Mouse (Mus musculus): ENCODE data around the gene Cfd. TPM values are rescaled to one million over a fixed set of nuclear protein-coding genes. Genes with fewer than 3 reads are reported as not detected.

Cfd gene
- polyA plus RNA-seq, 1 experiment = not detected

- H3K27me3 ChIP-seq (ENCODE audit: control insufficient read depth, insufficient read depth, low read length, poor library complexity, severe bottlenecking) = no peaks in the 10 kb centered on the region
- no peaks in the 10 kb centered on the region for H3K9me3 ChIP-seq (replicated peaks; ENCODE audit: control insufficient read depth, insufficient read depth, low read length, poor library complexity, severe bottlenecking)
- no peaks in the 10 kb centered on the region for H3K36me3 ChIP-seq (ENCODE audit: control insufficient read depth, insufficient read depth, low read length, poor library complexity, severe bottlenecking)
- H3K4me1 ChIP-seq (ENCODE audit: control insufficient read depth, insufficient read depth, low read length) = no peaks in the 10 kb centered on the region
- 0 out of 2 replicates have a peak overlapping the region, but pooled peaks have one; percentile 9 for H3K4me3 ChIP-seq (ENCODE audit: low read depth, low read length)
- TF ChIP-seq EP300 (IDR thresholded peaks at IDR 0.05; ENCODE audit: insufficient read depth, low read depth, low read length) = no peak
- no peak for TF ChIP-seq POLR2A (IDR thresholded peaks at IDR 0.05; ENCODE audit: insufficient read depth, low read length)
- TF ChIP-seq CTCF (IDR thresholded peaks at IDR 0.05; ENCODE audit: low read depth, low read length) = no peak
- no peak overlapping the region for H3K27ac ChIP-seq (ENCODE audit: insufficient read depth, low read length)
- H3K9ac ChIP-seq (ENCODE audit: low read depth, poor library complexity, severe bottlenecking) = no peak overlapping the region
Measured at GRCm38 (mm10) chr10:79934794-79935569, 44.3 kb downstream of the Cfd start.

DNA sequence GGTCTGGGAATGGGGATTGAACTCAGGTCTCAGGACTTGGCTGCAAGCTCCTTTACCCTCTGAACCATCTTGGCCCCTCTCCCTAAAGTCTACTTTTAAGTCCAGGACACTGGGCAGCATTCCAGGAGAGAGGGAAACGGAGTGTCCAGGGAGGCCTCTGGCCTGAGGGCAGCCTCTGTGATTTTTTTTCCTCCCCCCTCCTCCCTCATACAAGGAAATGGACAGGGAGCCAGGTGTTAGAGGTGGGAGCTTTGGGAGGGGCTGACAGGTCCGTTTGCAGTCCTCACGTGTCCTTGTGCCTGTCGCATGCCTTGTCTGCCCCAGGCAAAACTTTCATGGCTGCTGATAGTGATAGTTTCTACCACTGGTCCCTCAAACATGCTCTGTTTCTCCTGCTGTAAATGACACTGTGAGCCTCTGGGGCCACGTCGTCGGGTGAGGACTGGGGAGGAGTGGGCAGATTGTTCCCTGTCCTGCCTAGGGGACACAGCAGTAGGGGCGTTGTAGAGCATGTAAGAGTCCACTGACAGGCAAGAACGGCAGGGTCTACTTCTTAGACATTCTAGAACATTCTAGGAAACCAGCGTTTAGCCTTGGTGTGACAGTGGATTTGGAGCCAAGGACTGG, 45.7 kb downstream of the Cfd start:
- H3K27ac ChIP-seq (ENCODE audit: insufficient read depth, low read length) = no peak overlapping the region
- H3K9ac ChIP-seq (ENCODE audit: low read depth, poor library complexity, severe bottlenecking) = no peak overlapping the region
- no peaks in the 10 kb centered on the region for H3K27me3 ChIP-seq (ENCODE audit: control insufficient read depth, insufficient read depth, low read length, poor library complexity, severe bottlenecking)
- H3K4me3 ChIP-seq (ENCODE audit: low read depth, low read length) = no peak overlapping the region
- H3K4me1 ChIP-seq (ENCODE audit: control insufficient read depth, insufficient read depth, low read length) = no peaks in the 10 kb centered on the region
- TF ChIP-seq CTCF (IDR thresholded peaks at IDR 0.05; ENCODE audit: low read depth, low read length) (no peak), EP300 (IDR thresholded peaks at IDR 0.05; ENCODE audit: insufficient read depth, low read depth, low read length) (no peak), POLR2A (IDR thresholded peaks at IDR 0.05; ENCODE audit: insufficient read depth, low read length) (no peak)
- no peaks in the 10 kb centered on the region for H3K9me3 ChIP-seq (replicated peaks; ENCODE audit: control insufficient read depth, insufficient read depth, low read length, poor library complexity, severe bottlenecking)
- H3K36me3 ChIP-seq (ENCODE audit: control insufficient read depth, insufficient read depth, low read length, poor library complexity, severe bottlenecking) = no peaks in the 10 kb centered on the region

- no peaks in the 10 kb centered on the region for H3K9me3 ChIP-seq (replicated peaks; ENCODE audit: control insufficient read depth, insufficient read depth, low read length, poor library complexity, severe bottlenecking)
- H3K27me3 ChIP-seq (ENCODE audit: control insufficient read depth, insufficient read depth, low read length, poor library complexity, severe bottlenecking) = no peaks in the 10 kb centered on the region
- no peak overlapping the region for H3K4me3 ChIP-seq (ENCODE audit: low read depth, low read length)
- H3K36me3 ChIP-seq (ENCODE audit: control insufficient read depth, insufficient read depth, low read length, poor library complexity, severe bottlenecking) = no peaks in the 10 kb centered on the region
- H3K27ac ChIP-seq (ENCODE audit: insufficient read depth, low read length) = no peak overlapping the region
- H3K4me1 ChIP-seq (ENCODE audit: control insufficient read depth, insufficient read depth, low read length) = no peaks in the 10 kb centered on the region
- TF ChIP-seq CTCF (IDR thresholded peaks at IDR 0.05; ENCODE audit: low read depth, low read length) = no peak
- TF ChIP-seq POLR2A (IDR thresholded peaks at IDR 0.05; ENCODE audit: insufficient read depth, low read length) = no peak
- TF ChIP-seq EP300 (IDR thresholded peaks at IDR 0.05; ENCODE audit: insufficient read depth, low read depth, low read length) = no peak
- no peak overlapping the region for H3K9ac ChIP-seq (ENCODE audit: low read depth, poor library complexity, severe bottlenecking)
Measured at GRCm38 (mm10) chr10:79936911-79937441, 46.3 kb downstream of the Cfd start.

- no peaks in the 10 kb centered on the region for H3K36me3 ChIP-seq (ENCODE audit: control insufficient read depth, insufficient read depth, low read length, poor library complexity, severe bottlenecking)
- no peaks in the 10 kb centered on the region for H3K4me1 ChIP-seq (ENCODE audit: control insufficient read depth, insufficient read depth, low read length)
- no peak overlapping the region for H3K9ac ChIP-seq (ENCODE audit: low read depth, poor library complexity, severe bottlenecking)
- TF ChIP-seq EP300 (IDR thresholded peaks at IDR 0.05; ENCODE audit: insufficient read depth, low read depth, low read length) (no peak), CTCF (IDR thresholded peaks at IDR 0.05; ENCODE audit: low read depth, low read length) (no peak), POLR2A (IDR thresholded peaks at IDR 0.05; ENCODE audit: insufficient read depth, low read length) (no peak)
- no peaks in the 10 kb centered on the region for H3K9me3 ChIP-seq (replicated peaks; ENCODE audit: control insufficient read depth, insufficient read depth, low read length, poor library complexity, severe bottlenecking)
- H3K4me3 ChIP-seq (ENCODE audit: low read depth, low read length) = no peak overlapping the region
- no peaks in the 10 kb centered on the region for H3K27me3 ChIP-seq (ENCODE audit: control insufficient read depth, insufficient read depth, low read length, poor library complexity, severe bottlenecking)
- no peak overlapping the region for H3K27ac ChIP-seq (ENCODE audit: insufficient read depth, low read length)
Measured at GRCm38 (mm10) chr10:79937775-79938526, 47.3 kb downstream of the Cfd start.

DNA sequence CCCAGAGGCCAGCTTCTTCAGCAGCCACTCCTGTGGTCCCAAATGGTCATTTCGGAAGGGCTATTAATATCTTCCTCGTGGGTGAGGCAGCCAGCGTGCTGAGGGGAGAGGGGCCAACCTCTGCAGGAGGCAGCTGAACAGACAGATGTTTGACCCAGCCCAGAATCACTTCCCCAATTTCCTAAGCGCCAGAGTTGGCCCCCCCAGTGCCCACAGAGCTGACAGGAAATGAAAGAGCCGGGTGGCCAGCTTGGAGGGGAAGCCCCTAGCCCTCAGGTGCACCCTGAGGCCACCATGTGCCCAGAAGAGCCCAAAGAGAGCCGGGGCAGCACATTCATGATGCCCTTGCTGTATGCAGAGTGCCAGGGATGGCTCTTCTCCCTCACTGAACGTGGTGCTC, 50.1 kb downstream of the Cfd start:
- H3K9ac ChIP-seq (ENCODE audit: low read depth, poor library complexity, severe bottlenecking) = no peak overlapping the region
- peaks cover 1% of the 10 kb centered on the region for H3K4me1 ChIP-seq (ENCODE audit: control insufficient read depth, insufficient read depth, low read length)
- no peak overlapping the region for H3K27ac ChIP-seq (ENCODE audit: insufficient read depth, low read length)
- no peaks in the 10 kb centered on the region for H3K36me3 ChIP-seq (ENCODE audit: control insufficient read depth, insufficient read depth, low read length, poor library complexity, severe bottlenecking)
- H3K27me3 ChIP-seq (ENCODE audit: control insufficient read depth, insufficient read depth, low read length, poor library complexity, severe bottlenecking) = no peaks in the 10 kb centered on the region
- TF ChIP-seq POLR2A (IDR thresholded peaks at IDR 0.05; ENCODE audit: insufficient read depth, low read length) (no peak), EP300 (IDR thresholded peaks at IDR 0.05; ENCODE audit: insufficient read depth, low read depth, low read length) (no peak), CTCF (IDR thresholded peaks at IDR 0.05; ENCODE audit: low read depth, low read length) (no peak)
- H3K4me3 ChIP-seq (ENCODE audit: low read depth, low read length) = no peak overlapping the region
- no peaks in the 10 kb centered on the region for H3K9me3 ChIP-seq (replicated peaks; ENCODE audit: control insufficient read depth, insufficient read depth, low read length, poor library complexity, severe bottlenecking)

Other genes with a start within 250 kb of the Cfd start
- gene Odf3l2, start 245.1 kb upstream of the Cfd start, polyA plus RNA-seq (2011; ENCODE audit: insufficient read depth, insufficient read length, low read depth, missing spikeins) = not detected in 2 replicates
- 1.9 and 2.6 TPM in 2 replicates for gene Madcam1, start 226.3 kb upstream of the Cfd start, polyA plus RNA-seq (2011; ENCODE audit: insufficient read depth, insufficient read length, low read depth, missing spikeins)
- gene Tpgs1, start 221.5 kb upstream of the Cfd start, polyA plus RNA-seq (2011; ENCODE audit: insufficient read depth, insufficient read length, low read depth, missing spikeins) = 11.3 and 14.5 TPM in 2 replicates
- gene Cdc34, start 208.7 kb upstream of the Cfd start, polyA plus RNA-seq (2011; ENCODE audit: insufficient read depth, insufficient read length, low read depth, missing spikeins) = 299 and 319 TPM in 2 replicates
- gene Gzmm, start 201.8 kb upstream of the Cfd start, polyA plus RNA-seq (2011; ENCODE audit: insufficient read depth, insufficient read length, low read depth, missing spikeins) = 2.8 and 3.6 TPM in 2 replicates
- 445 and 449 TPM in 2 replicates for gene Bsg, start 186.4 kb upstream of the Cfd start, polyA plus RNA-seq (2011; ENCODE audit: insufficient read depth, insufficient read length, low read depth, missing spikeins)
- gene Hcn2, start 174.2 kb upstream of the Cfd start, polyA plus RNA-seq (2011; ENCODE audit: insufficient read depth, insufficient read length, low read depth, missing spikeins) = 7.3 and 8.4 TPM in 2 replicates
- 21.9 and 23.0 TPM in 2 replicates for gene Polrmt, start 144.3 kb upstream of the Cfd start, polyA plus RNA-seq (2011; ENCODE audit: insufficient read depth, insufficient read length, low read depth, missing spikeins)
- gene Fgf22, start 135.8 kb upstream of the Cfd start, polyA plus RNA-seq (2011; ENCODE audit: insufficient read depth, insufficient read length, low read depth, missing spikeins) = 1.0 and 1.2 TPM in 2 replicates
- gene Rnf126, start 123.9 kb upstream of the Cfd start, polyA plus RNA-seq (2011; ENCODE audit: insufficient read depth, insufficient read length, low read depth, missing spikeins) = 49.6 and 61.5 TPM in 2 replicates
- gene Fstl3, start 113.6 kb upstream of the Cfd start, polyA plus RNA-seq (2011; ENCODE audit: insufficient read depth, insufficient read length, low read depth, missing spikeins) = 7.7 TPM in 2 replicates
- not detected in 2 replicates for gene Prss57, start 99.9 kb upstream of the Cfd start, polyA plus RNA-seq (2011; ENCODE audit: insufficient read depth, insufficient read length, low read depth, missing spikeins)
- 53.3 and 53.7 TPM in 2 replicates for gene Palm, start 97.3 kb upstream of the Cfd start, polyA plus RNA-seq (2011; ENCODE audit: insufficient read depth, insufficient read length, low read depth, missing spikeins)
- 4.0 and 6.4 TPM in 2 replicates for gene Misp, start 69.9 kb upstream of the Cfd start, polyA plus RNA-seq (2011; ENCODE audit: insufficient read depth, insufficient read length, low read depth, missing spikeins)
- 628 and 695 TPM in 2 replicates for gene Ptbp1, start 36.4 kb upstream of the Cfd start, polyA plus RNA-seq (2011; ENCODE audit: insufficient read depth, insufficient read length, low read depth, missing spikeins)
- 8.7 and 13.1 TPM in 2 replicates for gene Prtn3, start 16.4 kb upstream of the Cfd start, polyA plus RNA-seq (2011; ENCODE audit: insufficient read depth, insufficient read length, low read depth, missing spikeins)
- gene Plppr3, start 16.2 kb upstream of the Cfd start, polyA plus RNA-seq (2011; ENCODE audit: insufficient read depth, insufficient read length, low read depth, missing spikeins) = 6.4 and 8.3 TPM in 2 replicates
- gene Elane, start 4.6 kb upstream of the Cfd start, polyA plus RNA-seq (2011; ENCODE audit: insufficient read depth, insufficient read length, low read depth, missing spikeins) = not detected in 2 replicates
- 17.4 and 17.5 TPM in 2 replicates for gene Med16, start 18.1 kb downstream of the Cfd start, polyA plus RNA-seq (2011; ENCODE audit: insufficient read depth, insufficient read length, low read depth, missing spikeins)
- not detected in 2 replicates for gene Gm26602, start 20.0 kb downstream of the Cfd start, polyA plus RNA-seq (2011; ENCODE audit: insufficient read depth, insufficient read length, low read depth, missing spikeins)
- 0.25 and 1.2 TPM in 2 replicates for gene Kiss1r, start 26.1 kb downstream of the Cfd start, polyA plus RNA-seq (2011; ENCODE audit: insufficient read depth, insufficient read length, low read depth, missing spikeins)
- 49.4 and 56.5 TPM in 2 replicates for gene R3hdm4, start 30.4 kb downstream of the Cfd start, polyA plus RNA-seq (2011; ENCODE audit: insufficient read depth, insufficient read length, low read depth, missing spikeins)
- gene Arid3a, start 36.2 kb downstream of the Cfd start, polyA plus RNA-seq (2011; ENCODE audit: insufficient read depth, insufficient read length, low read depth, missing spikeins) = 31.1 and 36.5 TPM in 2 replicates
- 47.6 and 55.3 TPM in 2 replicates for gene Wdr18, start 69.3 kb downstream of the Cfd start, polyA plus RNA-seq (2011; ENCODE audit: insufficient read depth, insufficient read length, low read depth, missing spikeins)
- gene Grin3b, start 79.9 kb downstream of the Cfd start, polyA plus RNA-seq (2011; ENCODE audit: insufficient read depth, insufficient read length, low read depth, missing spikeins) = not detected in 2 replicates
- gene Tmem259, start 93.5 kb downstream of the Cfd start, polyA plus RNA-seq (2011; ENCODE audit: insufficient read depth, insufficient read length, low read depth, missing spikeins) = 54.6 and 61.1 TPM in 2 replicates
- gene Cnn2, start 97.7 kb downstream of the Cfd start, polyA plus RNA-seq (2011; ENCODE audit: insufficient read depth, insufficient read length, low read depth, missing spikeins) = 156 and 164 TPM in 2 replicates
- gene Abca7, start 105.6 kb downstream of the Cfd start, polyA plus RNA-seq (2011; ENCODE audit: insufficient read depth, insufficient read length, low read depth, missing spikeins) = 10.6 and 11.0 TPM in 2 replicates
- gene Arhgap45, start 125.8 kb downstream of the Cfd start, polyA plus RNA-seq (2011; ENCODE audit: insufficient read depth, insufficient read length, low read depth, missing spikeins) = 6.5 and 6.9 TPM in 2 replicates
- 176 and 180 TPM in 2 replicates for gene Polr2e, start 148.9 kb downstream of the Cfd start, polyA plus RNA-seq (2011; ENCODE audit: insufficient read depth, insufficient read length, low read depth, missing spikeins)
- 479 and 507 TPM in 2 replicates for gene Gpx4, start 156.3 kb downstream of the Cfd start, polyA plus RNA-seq (2011; ENCODE audit: insufficient read depth, insufficient read length, low read depth, missing spikeins)
- gene Sbno2, start 214.7 kb downstream of the Cfd start, polyA plus RNA-seq (2011; ENCODE audit: insufficient read depth, insufficient read length, low read depth, missing spikeins) = 36.1 and 37.3 TPM in 2 replicates
- 70.3 and 91.6 TPM in 2 replicates for gene Stk11, start 224.9 kb downstream of the Cfd start, polyA plus RNA-seq (2011; ENCODE audit: insufficient read depth, insufficient read length, low read depth, missing spikeins)
- 242 and 255 TPM in 2 replicates for gene Atp5d, start 247.8 kb downstream of the Cfd start, polyA plus RNA-seq (2011; ENCODE audit: insufficient read depth, insufficient read length, low read depth, missing spikeins)
- gene Cbarp, start 250.0 kb downstream of the Cfd start, polyA plus RNA-seq (2011; ENCODE audit: insufficient read depth, insufficient read length, low read depth, missing spikeins) = 29.8 and 33.4 TPM in 2 replicates